In the genomic region with DNA sequence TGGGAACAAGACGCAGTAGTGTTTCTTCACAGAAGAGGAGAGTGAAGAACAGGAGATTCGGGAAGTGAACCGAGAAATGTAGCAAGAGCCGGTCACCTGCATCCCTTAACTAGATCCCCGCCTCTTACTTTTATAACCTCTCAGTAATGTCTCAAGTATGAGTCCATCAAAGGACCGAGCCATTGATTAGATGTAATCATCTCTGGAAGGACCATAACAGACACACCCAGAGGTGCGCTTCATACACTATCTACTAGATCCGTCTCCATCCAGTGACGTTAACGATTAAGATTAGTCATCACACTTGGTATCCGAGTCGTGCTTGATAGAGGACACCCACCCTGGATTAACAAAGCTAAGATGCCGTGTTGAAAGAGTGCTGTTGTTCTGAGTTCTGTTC, we compare ENCODE assay signal across 31 mouse cellular contexts.
"Had no signal": no experiment of that assay in that cellular context is flagged by ENCODE, and none has a peak within 500 bp of the region (broad histone marks: within the 10 kb centered on the region; RNA-seq: fewer than 3 reads in every experiment).

No protein-coding gene starts in this region.

- H3K27ac ChIP-seq: limb, embryonic 10.5 days; limb, embryonic 12.5 days; limb, embryonic 13.5 days; limb, embryonic 15.5 days; liver, embryonic 12.5 days; liver, embryonic 13.5 days; liver, embryonic 14.5 days; liver, embryonic 15.5 days; lung, embryonic 15.5 days; macrophage; midbrain, embryonic 10.5 days; midbrain, embryonic 12.5 days; midbrain, embryonic 13.5 days; midbrain, embryonic 15.5 days had no signal

- H3K9ac ChIP-seq: limb, embryonic 12.5 days; limb, embryonic 13.5 days; limb, embryonic 15.5 days; liver, embryonic 12.5 days; liver, embryonic 13.5 days; liver, embryonic 14.5 days; liver, embryonic 15.5 days; liver, postnatal 0 days; lung, embryonic 14.5 days; lung, embryonic 15.5 days; midbrain, embryonic 12.5 days; midbrain, embryonic 13.5 days; midbrain, embryonic 15.5 days had no signal

- DNase-seq: left cerebral cortex, postnatal 4 days; liver; liver, embryonic 13.5 days; liver, postnatal 0 days; lung, adult 18-20 months; lung, adult 2 months; lung, embryonic 14.5 days; lung, postnatal 10 days; lung, postnatal 14 days; lung, postnatal 36 days; lung, postnatal 4 days; midbrain, embryonic 14.5 days had no signal

- H3K4me1 ChIP-seq: liver, embryonic 12.5 days; liver, embryonic 13.5 days; liver, embryonic 15.5 days; lung, embryonic 15.5 days; megakaryocyte, embryonic 14.5 days had no signal

- ATAC-seq: liver, embryonic 12.5 days; liver, postnatal 0 days; lung, postnatal 0 days; midbrain, embryonic 13.5 days; midbrain, embryonic 15.5 days; midbrain, embryonic 16.5 days had no signal

- H3K36me3 ChIP-seq: limb, embryonic 10.5 days; limb, embryonic 12.5 days; limb, embryonic 13.5 days; limb, embryonic 15.5 days; liver, embryonic 12.5 days; liver, embryonic 13.5 days; liver, embryonic 15.5 days; lung, embryonic 15.5 days; midbrain, embryonic 10.5 days; midbrain, embryonic 12.5 days; midbrain, embryonic 13.5 days; midbrain, embryonic 15.5 days had no signal

- H3K4me2 ChIP-seq: limb, embryonic 12.5 days; limb, embryonic 13.5 days; limb, embryonic 15.5 days; liver, embryonic 11.5 days; liver, embryonic 12.5 days; liver, embryonic 13.5 days; liver, embryonic 15.5 days; lung, embryonic 14.5 days; lung, embryonic 15.5 days; midbrain, embryonic 11.5 days; midbrain, embryonic 12.5 days; midbrain, embryonic 13.5 days; midbrain, embryonic 15.5 days had no signal

- H3K27me3 ChIP-seq: limb, embryonic 12.5 days; limb, embryonic 13.5 days; limb, embryonic 15.5 days; liver, embryonic 13.5 days; lung, embryonic 15.5 days; megakaryocyte, embryonic 14.5 days; midbrain, embryonic 13.5 days; midbrain, embryonic 15.5 days had no signal

- H3K9me3 ChIP-seq: limb, embryonic 10.5 days; limb, embryonic 12.5 days; limb, embryonic 13.5 days; limb, embryonic 15.5 days; liver, embryonic 12.5 days; liver, embryonic 13.5 days; liver, embryonic 15.5 days; lung, embryonic 15.5 days; midbrain, embryonic 10.5 days; midbrain, embryonic 12.5 days; midbrain, embryonic 13.5 days; midbrain, embryonic 15.5 days had no signal

- H3K4me3 ChIP-seq: limb, embryonic 10.5 days; limb, embryonic 12.5 days; limb, embryonic 13.5 days; limb, embryonic 15.5 days; liver, embryonic 12.5 days; liver, embryonic 13.5 days; liver, embryonic 15.5 days; lung, embryonic 15.5 days; megakaryocyte, embryonic 14.5 days; midbrain, embryonic 10.5 days; midbrain, embryonic 12.5 days; midbrain, embryonic 13.5 days; midbrain, embryonic 15.5 days; myocyte had no signal
